Mouse (Mus musculus): ENCODE data around the gene R3hdml. TPM values are rescaled to one million over a fixed set of nuclear protein-coding genes. Genes with fewer than 3 reads are reported as not detected.

The R3hdml gene
- total and polyA plus RNA-seq, 3 experiments: not detected

- Histone ChIP-seq H3K27me3 (ENCODE audit: control insufficient read depth in 1 of 2, insufficient read depth in 2 of 2, low read length in 2 of 2) (peaks cover 5 to 18% of the 10 kb centered on the region in 2 experiments), H3K4me3 (ENCODE audit: control insufficient read depth in 1 of 2, insufficient read depth in 1 of 2, low read depth in 2 of 2, low read length in 2 of 2) (no peak overlapping the region), H3K9me3 (replicated peaks; ENCODE audit: insufficient read depth, low read length) (no peaks in the 10 kb centered on the region), H3K27ac (ENCODE audit: control insufficient read depth, low read depth, low read length) (no peak overlapping the region), H3K79me2 (ENCODE audit: control insufficient read depth, insufficient read depth, low read length, poor library complexity) (no peaks in the 10 kb centered on the region), H3K4me1 (ENCODE audit: control insufficient read depth in 1 of 2, insufficient read depth in 2 of 2, low read length in 2 of 2) (no peaks in the 10 kb centered on the region), H3K9ac (ENCODE audit: control insufficient read depth, low read depth, low read length, poor library complexity, severe bottlenecking) (no peak overlapping the region), H3K36me3 (ENCODE audit: control insufficient read depth in 1 of 2, insufficient read depth in 2 of 2, low read length in 2 of 2) (no peaks in the 10 kb centered on the region)
- DNase-seq (ENCODE audit: low read depth, low spot score): no peak
- TF ChIP-seq TBP (IDR thresholded peaks at IDR 0.05; ENCODE audit: low read depth, low read length) (no peak), MYB (IDR thresholded peaks at IDR 0.05; ENCODE audit: low read depth, low read length) (no peak), HCFC1 (IDR thresholded peaks at IDR 0.05; ENCODE audit: low read depth, low read length) (no peak), POLR2A (IDR thresholded peaks at IDR 0.05; ENCODE audit: control insufficient read depth in 1 of 2, insufficient read depth in 1 of 2, low read depth in 1 of 2, low read length in 2 of 2, poor library complexity in 1 of 2) (no peak), ETS1 (IDR thresholded peaks at IDR 0.05; ENCODE audit: low read depth, low read length) (no peak), POLR2AphosphoS2 (IDR thresholded peaks at IDR 0.05; ENCODE audit: low read length) (no peak), KAT2A (conservative IDR thresholded peaks at IDR 0.05; ENCODE audit: low read depth, low read length) (no peak), ZKSCAN1 (IDR thresholded peaks at IDR 0.05; ENCODE audit: low read depth, low read length) (no peak), USF1 (IDR thresholded peaks at IDR 0.05; ENCODE audit: low read depth, low read length) (no peak), SMC3 (IDR thresholded peaks at IDR 0.05; ENCODE audit: low read depth, low read length) (no peak), EP300 (IDR thresholded peaks at IDR 0.05; ENCODE audit: low read depth in 1 of 2, low read length in 2 of 2) (no peak), NELFE (IDR thresholded peaks at IDR 0.05; ENCODE audit: low read depth, low read length) (no peak), E2F4 (IDR thresholded peaks at IDR 0.05; ENCODE audit: borderline replicate concordance, low read depth, low read length) (no peak), POLR2AphosphoS5 (IDR thresholded peaks at IDR 0.05; ENCODE audit: borderline replicate concordance, low read depth, low read length) (no peak), ELF1 (IDR thresholded peaks at IDR 0.05; ENCODE audit: low read depth, low read length) (no peak), NRF1 (IDR thresholded peaks at IDR 0.05; ENCODE audit: insufficient read depth, low read depth, low read length, poor library complexity, severe bottlenecking) (no peak), USF2 (IDR thresholded peaks at IDR 0.05; ENCODE audit: borderline replicate concordance in 1 of 2, insufficient read depth in 1 of 2, low read depth in 1 of 2, low read length in 2 of 2) (no peak), SIN3A (IDR thresholded peaks at IDR 0.05; ENCODE audit: low read length) (no peak), MXI1 (IDR thresholded peaks at IDR 0.05; ENCODE audit: low read depth, low read length) (no peak), MAZ (IDR thresholded peaks at IDR 0.05; ENCODE audit: low read depth, low read length) (no peak)
Measured at GRCm38 (mm10) chr2:163491351-163491750, 767 bp upstream of the R3hdml start.

- Histone ChIP-seq H3K27me3 (ENCODE audit: control insufficient read depth in 1 of 2, insufficient read depth in 2 of 2, low read length in 2 of 2) (peaks cover 0 to 14% of the 10 kb centered on the region in 2 experiments), H3K27ac (ENCODE audit: control insufficient read depth, low read depth, low read length) (no peak overlapping the region), H3K79me2 (ENCODE audit: control insufficient read depth, insufficient read depth, low read length, poor library complexity) (no peaks in the 10 kb centered on the region), H3K4me3 (ENCODE audit: control insufficient read depth in 1 of 2, insufficient read depth in 1 of 2, low read depth in 2 of 2, low read length in 2 of 2) (no peak overlapping the region), H3K9me3 (replicated peaks; ENCODE audit: insufficient read depth, low read length) (no peaks in the 10 kb centered on the region), H3K36me3 (ENCODE audit: control insufficient read depth in 1 of 2, insufficient read depth in 2 of 2, low read length in 2 of 2) (no peaks in the 10 kb centered on the region), H3K4me1 (ENCODE audit: control insufficient read depth in 1 of 2, insufficient read depth in 2 of 2, low read length in 2 of 2) (no peaks in the 10 kb centered on the region), H3K9ac (ENCODE audit: control insufficient read depth, low read depth, low read length, poor library complexity, severe bottlenecking) (no peak overlapping the region)
- TF ChIP-seq EP300 (IDR thresholded peaks at IDR 0.05; ENCODE audit: low read depth in 1 of 2, low read length in 2 of 2): no peak
- no peak for TF ChIP-seq NRF1 (IDR thresholded peaks at IDR 0.05; ENCODE audit: insufficient read depth, low read depth, low read length, poor library complexity, severe bottlenecking)
- TF ChIP-seq ELF1 (IDR thresholded peaks at IDR 0.05; ENCODE audit: low read depth, low read length): no peak
- no peak for TF ChIP-seq MAX (IDR thresholded peaks at IDR 0.05; ENCODE audit: low read length)
- no peak for TF ChIP-seq NELFE (IDR thresholded peaks at IDR 0.05; ENCODE audit: low read depth, low read length)
- TF ChIP-seq UBTF (IDR thresholded peaks at IDR 0.05; ENCODE audit: borderline replicate concordance, insufficient read depth, low read depth, low read length): no peak
- TF ChIP-seq MYB (IDR thresholded peaks at IDR 0.05; ENCODE audit: low read depth, low read length): no peak
- no peak for TF ChIP-seq RAD21 (IDR thresholded peaks at IDR 0.05; ENCODE audit: low read depth, low read length)
- TF ChIP-seq POLR2AphosphoS2 (IDR thresholded peaks at IDR 0.05; ENCODE audit: low read length): no peak
- TF ChIP-seq MXI1 (IDR thresholded peaks at IDR 0.05; ENCODE audit: low read depth, low read length): no peak
- no peak for TF ChIP-seq SMC3 (IDR thresholded peaks at IDR 0.05; ENCODE audit: low read depth, low read length)
- no peak for TF ChIP-seq MEF2A (IDR thresholded peaks at IDR 0.05; ENCODE audit: extremely low read depth, insufficient replicate concordance, low read depth, low read length, poor library complexity, severe bottlenecking)
- no peak for TF ChIP-seq HCFC1 (IDR thresholded peaks at IDR 0.05; ENCODE audit: low read depth, low read length)
- no peak for TF ChIP-seq KAT2A (conservative IDR thresholded peaks at IDR 0.05; ENCODE audit: low read depth, low read length)
- TF ChIP-seq ZKSCAN1 (IDR thresholded peaks at IDR 0.05; ENCODE audit: low read depth, low read length): no peak
- no peak for TF ChIP-seq MYC (IDR thresholded peaks at IDR 0.05; ENCODE audit: low read depth, low read length)
- DNase-seq (ENCODE audit: low read depth, low spot score): no peak
Measured at GRCm38 (mm10) chr2:163493031-163493430, 913 bp downstream of the R3hdml start.
